Mouse (Mus musculus): Measurements from ENCODE around the gene Cend1. TPM values are rescaled to one million over a fixed set of nuclear protein-coding genes. Genes with fewer than 3 reads are reported as not detected.

Cend1 gene
- polyA plus RNA-seq (2017; shearing (Covaris generic)): 0.27 TPM

GRCm38 (mm10) chr7:141429310-141429709 lies at the start of gene Cend1:
Gene Cend1, minus strand, starts transcription at chr7:141429491.

GRCm38 (mm10) chr7:141475011-141475804 lies 45.9 kb upstream of the Cend1 start, which contains the start of the genes Polr2l and Tspan4:
Gene Polr2l, minus strand, starts transcription at chr7:141475132.
Gene Tspan4, plus strand, starts transcription at chr7:141475240.

DNA sequence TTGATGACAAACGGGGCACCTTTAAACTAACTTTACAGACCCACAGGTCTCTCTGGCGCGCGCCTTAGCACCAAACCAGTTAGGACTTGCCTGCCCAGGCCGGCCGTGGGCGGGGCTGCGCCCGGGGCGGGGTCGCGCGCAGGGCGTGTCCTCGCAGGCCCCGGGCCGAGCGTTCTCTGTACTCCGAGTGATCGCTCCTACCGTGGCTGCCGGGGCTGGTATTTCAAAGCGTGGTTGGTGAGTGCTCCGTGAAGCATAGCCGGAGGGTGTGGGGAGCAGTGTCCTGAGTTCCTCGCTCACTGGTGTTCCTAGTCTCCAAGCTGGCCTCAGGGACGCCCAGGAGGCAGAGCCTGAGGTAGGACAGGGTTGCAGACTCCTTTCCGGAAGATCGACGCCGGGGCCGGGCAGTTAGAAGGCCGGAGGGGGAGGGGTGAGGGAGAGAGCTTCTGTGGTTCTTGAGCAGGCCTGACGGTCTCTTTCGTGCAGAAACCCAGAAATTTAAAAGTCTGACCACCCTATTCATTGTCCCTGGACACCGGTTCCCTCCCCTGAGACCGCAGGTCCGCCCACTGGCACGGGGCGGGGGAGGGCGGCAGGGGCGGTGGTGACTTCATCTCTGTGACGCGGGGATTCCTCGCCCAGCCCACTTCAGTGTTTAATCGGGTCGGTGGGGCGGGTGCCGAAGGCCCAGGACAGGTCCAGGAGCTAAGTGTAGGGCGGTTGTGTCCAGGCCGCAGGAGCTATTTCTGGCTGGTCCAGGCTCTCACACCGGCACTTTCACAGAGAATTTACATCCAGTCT lies 38.1 kb upstream of the Cend1 start, which contains the start of gene Cd151:
Cd151 (plus strand) TSS at position 163 of the 801 bp plus-strand sequence.

GRCm38 (mm10) chr7:141460391-141461113 lies 31.3 kb upstream of the Cend1 start, which contains the start of gene Cracr2b:
Gene Cracr2b, plus strand, starts transcription at chr7:141461094.

GRCm38 (mm10) chr7:141454967-141455551 lies 25.8 kb upstream of the Cend1 start, which contains the start of gene Pnpla2:
Gene Pnpla2, plus strand, starts transcription at chr7:141455198.

GRCm38 (mm10) chr7:141447110-141447991 lies 18.1 kb upstream of the Cend1 start, which contains the start of gene Rplp2:
Gene Rplp2, plus strand, starts transcription at chr7:141447370.

GRCm38 (mm10) chr7:141443828-141444237 lies 14.5 kb upstream of the Cend1 start, which contains the start of gene Pidd1:
Gene Pidd1, minus strand, starts transcription at chr7:141444025.

GRCm38 (mm10) chr7:141437178-141438120 lies 8.2 kb upstream of the Cend1 start, which contains the start of gene Slc25a22:
Gene Slc25a22, minus strand, starts transcription at chr7:141437892.

DNA sequence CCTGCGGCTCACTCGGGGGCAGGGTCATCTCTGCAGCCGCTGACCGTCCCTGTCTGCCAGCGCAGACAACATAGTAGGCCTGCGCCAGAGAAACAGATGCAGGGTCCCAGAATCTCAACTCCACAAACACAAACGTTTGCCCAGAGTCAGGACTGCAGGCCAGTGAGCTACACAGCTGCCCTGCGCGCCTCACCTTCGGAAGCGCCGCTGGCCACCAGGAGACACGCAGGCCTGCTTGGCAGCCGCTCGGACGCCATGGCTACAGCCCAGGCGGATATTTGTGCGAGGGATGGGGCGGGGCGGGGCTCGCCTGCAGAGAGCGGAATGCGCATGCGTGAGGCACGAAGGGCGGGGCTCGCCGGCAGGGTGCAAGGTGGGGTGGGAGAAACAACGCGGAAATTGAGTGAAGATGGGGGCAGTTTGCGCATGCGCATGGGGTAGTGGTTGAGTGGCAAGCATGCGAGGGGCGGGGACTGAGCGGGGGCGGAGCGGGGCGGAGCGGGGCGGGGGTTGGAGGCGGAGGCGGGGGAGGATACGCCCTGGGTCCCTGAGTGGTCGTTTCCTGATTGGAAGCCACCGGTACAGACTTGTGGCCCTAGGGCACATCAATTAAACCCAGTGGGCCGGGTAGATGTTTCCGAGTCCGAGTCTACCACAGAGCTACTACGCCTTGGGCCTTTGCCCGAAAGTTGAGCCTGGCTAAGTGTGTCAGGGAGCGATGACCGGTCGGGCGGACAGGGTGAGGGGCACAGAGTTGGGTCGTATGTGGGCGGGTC lies 15.3 kb downstream of the Cend1 start, which contains the start of gene Gatd1:
Gatd1 (minus strand) TSS at position 328 of the 776 bp plus-strand sequence.

GRCm38 (mm10) chr7:141391625-141392551 lies 37.4 kb downstream of the Cend1 start, which contains the start of gene Taldo1:
Gene Taldo1, plus strand, starts transcription at chr7:141392199.

Other genes with a start within 250 kb of the Cend1 start
- 5.2 TPM for gene Hras, start 235.5 kb downstream of the Cend1 start, polyA plus RNA-seq (2017; shearing (Covaris generic))
- 3.4 TPM for gene Lrrc56, start 235.3 kb downstream of the Cend1 start, polyA plus RNA-seq (2017; shearing (Covaris generic))
- 14.1 TPM for gene Lmntd2, start 215.4 kb downstream of the Cend1 start, polyA plus RNA-seq (2017; shearing (Covaris generic))
- 29.4 TPM for gene Rassf7, start 213.6 kb downstream of the Cend1 start, polyA plus RNA-seq (2017; shearing (Covaris generic))
- gene Phrf1, start 200.7 kb downstream of the Cend1 start, polyA plus RNA-seq (2017; shearing (Covaris generic)): 122 TPM
- 160 TPM for gene Irf7, start 163.0 kb downstream of the Cend1 start, polyA plus RNA-seq (2017; shearing (Covaris generic))
- not detected for gene Cdhr5, start 152.7 kb downstream of the Cend1 start, polyA plus RNA-seq (2017; shearing (Covaris generic))
- gene Sct, start 150.4 kb downstream of the Cend1 start, polyA plus RNA-seq (2017; shearing (Covaris generic)): not detected
- gene Drd4, start 137.5 kb downstream of the Cend1 start, polyA plus RNA-seq (2017; shearing (Covaris generic)): not detected
- 15.6 TPM for gene Deaf1, start 101.8 kb downstream of the Cend1 start, polyA plus RNA-seq (2017; shearing (Covaris generic))
- 48.1 TPM for gene Tmem80, start 101.8 kb downstream of the Cend1 start, polyA plus RNA-seq (2017; shearing (Covaris generic))
- not detected for gene Eps8l2, start 90.6 kb downstream of the Cend1 start, polyA plus RNA-seq (2017; shearing (Covaris generic))
- 372 TPM for gene Taldo1, start 37.3 kb downstream of the Cend1 start, polyA plus RNA-seq (2017; shearing (Covaris generic))
- gene Gatd1, start 15.4 kb downstream of the Cend1 start, polyA plus RNA-seq (2017; shearing (Covaris generic)): 91.0 TPM
- gene Slc25a22, start 8.4 kb upstream of the Cend1 start, polyA plus RNA-seq (2017; shearing (Covaris generic)): 87.4 TPM
- 16.1 TPM for gene Pidd1, start 14.5 kb upstream of the Cend1 start, polyA plus RNA-seq (2017; shearing (Covaris generic))
- gene Rplp2, start 17.9 kb upstream of the Cend1 start, polyA plus RNA-seq (2017; shearing (Covaris generic)): 2,295 TPM
- gene Pnpla2, start 25.7 kb upstream of the Cend1 start, polyA plus RNA-seq (2017; shearing (Covaris generic)): 109 TPM
- gene Cracr2b, start 31.6 kb upstream of the Cend1 start, polyA plus RNA-seq (2017; shearing (Covaris generic)): not detected
- gene Cd151, start 37.9 kb upstream of the Cend1 start, polyA plus RNA-seq (2017; shearing (Covaris generic)): 8.3 TPM
- gene Polr2l, start 45.6 kb upstream of the Cend1 start, polyA plus RNA-seq (2017; shearing (Covaris generic)): 43.2 TPM
- 1.9 TPM for gene Tspan4, start 45.7 kb upstream of the Cend1 start, polyA plus RNA-seq (2017; shearing (Covaris generic))
- 21.2 TPM for gene Chid1, start 110.4 kb upstream of the Cend1 start, polyA plus RNA-seq (2017; shearing (Covaris generic))
- gene Ap2a2, start 132.7 kb upstream of the Cend1 start, polyA plus RNA-seq (2017; shearing (Covaris generic)): 15.8 TPM
- 0.12 TPM for gene Muc6, start 225.8 kb upstream of the Cend1 start, polyA plus RNA-seq (2017; shearing (Covaris generic))